Mouse (Mus musculus) heart, postnatal 0 days (tissue): ENCODE results near the gene Rps27. TPM values are rescaled to one million over a fixed set of nuclear protein-coding genes. Genes with fewer than 3 reads are reported as not detected.

Experiments
- ATAC-seq: fragments of 200-750 bp; cut with Nextera tagmentation; 2 replicates; pipeline ENCODE4 v1.8.0; 2017; ENCODE audit warnings: low read depth, moderate number of reproducible peaks, moderate library complexity; ENCODE audit not compliant: insufficient read depth
- DNase-seq: peaks from one replicate; pipeline ENCODE4 v3.0.0-alpha.2; 2016; ENCODE audit warnings: low spot score
- H3K27ac ChIP-seq: fragments of 300-500 bp; sonication (generic); 2 replicates; pipeline ENCODE4 v1.5.1; 2014; ENCODE audit warnings: low read depth, mild to moderate bottlenecking
- H3K27me3 ChIP-seq: fragments of 300-500 bp; sonication (generic); 2 replicates; pipeline ENCODE4 v1.6.1; 2014; ENCODE audit warnings: low read length, mixed read lengths; ENCODE audit not compliant: control insufficient read depth, insufficient read depth
- H3K36me3 ChIP-seq: fragments of 300-500 bp; sonication (generic); replicated peaks from 2 replicates; pipeline ENCODE4 v1.6.1; 2014; ENCODE audit warnings: low read length, mixed read lengths; ENCODE audit not compliant: control insufficient read depth, insufficient read depth
- H3K4me1 ChIP-seq: fragments of 300-500 bp; sonication (generic); 2 replicates; pipeline ENCODE4 v1.6.1; 2014; ENCODE audit warnings: antibody characterized with exemption; ENCODE audit not compliant: control insufficient read depth, insufficient read depth
- H3K4me2 ChIP-seq: fragments of 300-500 bp; sonication (generic); 2 replicates; pipeline ENCODE4 v1.6.1; 2014; ENCODE audit warnings: low read depth, mild to moderate bottlenecking, low read length, moderate library complexity
- H3K4me3 ChIP-seq: fragments of 300-500 bp; sonication (generic); 2 replicates; pipeline ENCODE4 v1.5.1; 2014; ENCODE audit warnings: low read depth, low read length
- H3K9ac ChIP-seq: fragments of 300-500 bp; sonication (generic); replicated peaks from 2 replicates; pipeline ENCODE4 v1.6.1; 2014; ENCODE audit warnings: low read depth, low read length, mixed read lengths
- H3K9me3 ChIP-seq: fragments of 300-500 bp; sonication (generic); replicated peaks from 2 replicates; pipeline ENCODE4 v1.6.1; 2016; ENCODE audit warnings: low read length; ENCODE audit not compliant: control insufficient read depth
- CTCF ChIP-seq: IDR thresholded peaks from 2 replicates; pipeline ENCODE4 v1.5.1; 2016; ENCODE audit warnings: antibody characterized with exemption, control low read depth, low read depth
- EP300 ChIP-seq: IDR thresholded peaks from 2 replicates; pipeline ENCODE4 v1.6.1; 2016; ENCODE audit warnings: antibody characterized with exemption, low read depth
- WGBS: fragments of 180-500 bp; shearing (Covaris S2); extraction: QIAGEN DNeasy Blood & Tissue Kit; methylation state at CpG from one replicate; pipeline ENCODE4 v1.1.7; 2014; 5-methylcytosine and 5-hydroxymethylcytosine counted together
- polyA plus RNA-seq: library from polyadenylated mRNA; unstranded; fragments of >200 nt; fragmentation: Nextera tagmentation; extraction: Ambion mirVana; gene quantifications from 2 replicates; pipeline ENCODE4 v1.2.1, GENCODE M21; 2015
- total RNA-seq: library from RNA; depleted of rRNA; stranded (reverse); fragments of >200 nt; gene quantifications from 2 replicates; pipeline ENCODE4 v1.2.3, GENCODE M21; 2014; ENCODE audit warnings: low replicate concordance

Rps27 gene
- total and polyA plus RNA-seq, 2 experiments from 2014 or later = 908 to 3,347 TPM

- TF ChIP-seq CTCF = no peak
- no peak for TF ChIP-seq EP300
- WGBS = 70% methylated on average over 6 of the region's 6 CpGs
- peaks cover 9% of the 10 kb centered on the region for H3K4me1 ChIP-seq
- no peaks in the 10 kb centered on the region for H3K27me3 ChIP-seq
- DNase-seq (no peak), ATAC-seq (no peak)
- H3K4me2 ChIP-seq = no peak overlapping the region
- H3K27ac ChIP-seq = 0 out of 2 replicates have a peak overlapping the region, but pooled peaks have one; percentile 11
- H3K4me3 ChIP-seq = no peak overlapping the region
- H3K9ac ChIP-seq = no peak overlapping the region
- peaks cover 20% of the 10 kb centered on the region for H3K36me3 ChIP-seq
- H3K9me3 ChIP-seq = no peaks in the 10 kb centered on the region
These were observed 37.3 kb upstream of the Rps27 start for GRCm38 (mm10) chr3:90250791-90251190.

- under 1% methylated on average over 10 of the region's 10 CpGs for WGBS
- Histone ChIP-seq H3K36me3 (peaks cover 20% of the 10 kb centered on the region), H3K9me3 (no peaks in the 10 kb centered on the region), H3K4me1 (no peaks in the 10 kb centered on the region), H3K9ac (peak overlapping the region; percentile 74), H3K27me3 (no peaks in the 10 kb centered on the region), H3K27ac (peak overlapping the region; percentile 95), H3K4me3 (peak overlapping the region; percentile 66), H3K4me2 (peak overlapping the region; percentile 71)
- DNase-seq = peak; percentile 73
- ATAC-seq = peak; percentile 31
- TF ChIP-seq CTCF = no peak
- TF ChIP-seq EP300 = peak; percentile 36; the same call in 1 of the 2 replicates
These were observed 35.3 kb upstream of the Rps27 start for GRCm38 (mm10) chr3:90248746-90249100.

DNA sequence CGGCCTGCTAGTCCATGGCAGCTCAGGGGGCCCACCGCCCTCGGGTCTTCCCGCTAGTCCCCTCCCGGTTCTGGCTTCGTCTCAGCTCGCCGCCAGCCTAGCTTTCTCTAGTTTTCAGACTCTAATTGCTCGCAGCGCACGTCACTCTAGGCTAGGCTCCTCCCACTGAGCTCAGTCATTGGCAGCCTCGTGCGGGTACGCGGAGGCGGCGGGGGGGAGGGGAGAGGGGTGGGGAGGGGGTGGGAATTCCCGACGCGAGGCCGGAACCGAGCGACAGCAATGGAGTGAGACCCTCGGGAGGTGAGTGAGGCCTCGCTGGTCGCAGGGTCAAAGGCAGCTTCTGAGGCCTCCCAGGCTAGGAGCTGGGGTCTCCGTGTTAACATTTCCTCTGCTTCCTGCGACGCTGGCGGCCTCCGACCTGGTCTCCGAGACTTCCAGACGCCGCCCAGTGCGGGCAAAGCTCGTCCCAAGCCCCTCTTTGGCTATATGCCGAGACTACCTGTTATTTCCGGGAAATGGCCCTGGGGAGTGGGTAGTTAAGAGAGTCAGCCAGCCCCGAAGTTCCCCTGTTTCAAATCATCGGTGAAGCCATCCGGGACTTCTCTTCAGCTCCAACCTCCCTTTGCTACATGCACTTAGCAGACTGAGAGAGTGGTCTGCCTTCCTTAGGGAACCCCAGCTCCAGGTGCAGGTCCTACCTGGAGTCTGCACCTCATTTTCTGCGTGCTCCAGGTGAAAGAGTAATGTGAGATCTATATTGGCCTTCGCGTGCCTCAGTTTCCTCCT, 34.7 kb upstream of the Rps27 start, which contains the start of gene Slc39a1:
Gene Slc39a1, plus strand, starts transcription at position 213 of the 786 bp plus-strand sequence.
- no peak for TF ChIP-seq CTCF
- DNase-seq (peak; percentile 98), ATAC-seq (peak; percentile 94)
- peak within 1 kb of the TSS; percentile 74 for H3K9ac ChIP-seq
- no peaks in the 10 kb centered on the region for H3K9me3 ChIP-seq
- H3K4me1 ChIP-seq = peaks cover under 1% of the 10 kb centered on the region; the same call in 1 of the 2 replicates
- WGBS = 0% methylated on average over 44 of the region's 44 CpGs
- H3K27ac ChIP-seq = peak within 1 kb of the TSS; percentile 95
- peaks cover 20% of the 10 kb centered on the region for H3K36me3 ChIP-seq
- peak within 1 kb of the TSS; percentile 66 for H3K4me3 ChIP-seq
- H3K4me2 ChIP-seq = peak within 1 kb of the TSS; percentile 71
- H3K27me3 ChIP-seq = no peaks in the 10 kb centered on the region

- H3K36me3 ChIP-seq = peaks cover 20% of the 10 kb centered on the region
- H3K4me3 ChIP-seq = peak overlapping the region; percentile 66
- peak overlapping the region; percentile 71 for H3K4me2 ChIP-seq
- TF ChIP-seq EP300 (no peak), CTCF (no peak)
- 1% methylated on average over 3 of the region's 3 CpGs for WGBS
- ATAC-seq = no peak
- DNase-seq = no peak
- peak overlapping the region; percentile 74 for H3K9ac ChIP-seq
- peak overlapping the region; percentile 95 for H3K27ac ChIP-seq
- peaks cover 6% of the 10 kb centered on the region; the same call in 1 of the 2 replicates for H3K4me1 ChIP-seq
- H3K27me3 ChIP-seq = no peaks in the 10 kb centered on the region
- H3K9me3 ChIP-seq = no peaks in the 10 kb centered on the region
These were observed 34.1 kb upstream of the Rps27 start for GRCm38 (mm10) chr3:90247630-90247959.

GRCm38 (mm10) chr3:90245406-90245805, 32.0 kb upstream of the Rps27 start:
- Histone ChIP-seq H3K4me1 (peaks cover 8% of the 10 kb centered on the region; the same call in 1 of the 2 replicates), H3K36me3 (peaks cover 6% of the 10 kb centered on the region), H3K9me3 (no peaks in the 10 kb centered on the region), H3K4me2 (no peak overlapping the region), H3K9ac (no peak overlapping the region), H3K27me3 (no peaks in the 10 kb centered on the region), H3K4me3 (no peak overlapping the region), H3K27ac (no peak overlapping the region)
- TF ChIP-seq CTCF = no peak
- TF ChIP-seq EP300 = no peak
- ATAC-seq (no peak), DNase-seq (no peak)
- 66% methylated on average over 2 of the region's 2 CpGs for WGBS
